Mouse (Mus musculus) limb, embryonic 14.5 days (tissue): ENCODE data around the gene Map10. TPM values are rescaled to one million over a fixed set of nuclear protein-coding genes. Genes with fewer than 3 reads are reported as not detected.

Experiments
- ATAC-seq: fragments of 200-750 bp; cut with Nextera tagmentation; 2 replicates; pipeline ENCODE4 v1.8.0; 2017; ENCODE audit warnings: low read depth, moderate number of reproducible peaks, moderate TSS enrichment; ENCODE audit not compliant: low FRiP score
- DNase-seq: peaks from one replicate; pipeline ENCODE4 v3.0.0-alpha.2; 2015; ENCODE audit warnings: low spot score
- H3K27ac ChIP-seq: fragments of 300-500 bp; sonication (generic); replicated peaks from 2 replicates; pipeline ENCODE4 v1.5.1; 2014; ENCODE audit warnings: low read depth, mild to moderate bottlenecking, low read length, moderate library complexity, mixed read lengths
- H3K27me3 ChIP-seq: fragments of 300-500 bp; sonication (generic); 2 replicates; pipeline ENCODE4 v1.6.1; 2014; ENCODE audit warnings: low read length, mixed read lengths; ENCODE audit not compliant: control insufficient read depth, insufficient read depth
- H3K36me3 ChIP-seq: fragments of 300-500 bp; sonication (generic); 2 replicates; pipeline ENCODE4 v1.6.1; 2014; ENCODE audit warnings: mild to moderate bottlenecking, low read length, moderate library complexity, mixed read lengths; ENCODE audit not compliant: control insufficient read depth, insufficient read depth
- H3K4me1 ChIP-seq: fragments of 300-500 bp; sonication (generic); 2 replicates; pipeline ENCODE4 v1.6.1; 2014; ENCODE audit warnings: antibody characterized with exemption, low read length, mixed read lengths; ENCODE audit not compliant: control insufficient read depth, insufficient read depth
- H3K4me2 ChIP-seq: fragments of 300-500 bp; sonication (generic); replicated peaks from 2 replicates; pipeline ENCODE4 v1.6.1; 2014; ENCODE audit warnings: low read depth, mild to moderate bottlenecking, low read length, moderate library complexity; ENCODE audit not compliant: severe bottlenecking
- H3K4me3 ChIP-seq: fragments of 300-500 bp; sonication (generic); replicated peaks from 2 replicates; pipeline ENCODE4 v1.5.1; 2014; ENCODE audit warnings: low read length
- H3K9ac ChIP-seq: fragments of 300-500 bp; sonication (generic); 2 replicates; pipeline ENCODE4 v1.6.1; 2014; ENCODE audit warnings: mild to moderate bottlenecking, low read depth, low read length, moderate library complexity; ENCODE audit not compliant: severe bottlenecking
- H3K9me3 ChIP-seq: fragments of 300-500 bp; sonication (generic); 2 replicates; pipeline ENCODE4 v1.6.1; 2016; ENCODE audit warnings: low read length; ENCODE audit not compliant: control insufficient read depth
- POLR2A ChIP-seq: fragments of 200-500 bp; IDR thresholded peaks from 2 replicates; pipeline ENCODE4 v1.8.0; 2012; ENCODE audit warnings: inconsistent platforms, mild to moderate bottlenecking, moderate library complexity, borderline replicate concordance; ENCODE audit not compliant: insufficient read depth, insufficient read length; ENCODE audit errors: extremely low read depth
- WGBS: fragments of 180-500 bp; shearing (Covaris S2); extraction: QIAGEN DNeasy Blood & Tissue Kit; methylation state at CpG from one replicate; pipeline ENCODE4 v1.1.7; 2014; 5-methylcytosine and 5-hydroxymethylcytosine counted together
- polyA plus RNA-seq, 2 experiments: library from polyadenylated mRNA; depleted of rRNA in 1 of 2; stranded (reverse) in 1 of 2; unstranded in 1 of 2; fragments of >200 nt; fragmentation: Nextera tagmentation in 1 of 2; extraction: Ambion mirVana in 1 of 2; gene quantifications; 2 replicates each; pipeline versions ENCODE4 v1.2.1 to v1.2.3; 2012 to 2014

The Map10 gene
- polyA plus RNA-seq (2012; rRNA removed), result 3.4 and 3.6 TPM in 2 replicates
- 6.0 and 8.6 TPM in 2 replicates for polyA plus RNA-seq (2014; fragmentation: Nextera tagmentation; extraction: Ambion mirVana)

DNA sequence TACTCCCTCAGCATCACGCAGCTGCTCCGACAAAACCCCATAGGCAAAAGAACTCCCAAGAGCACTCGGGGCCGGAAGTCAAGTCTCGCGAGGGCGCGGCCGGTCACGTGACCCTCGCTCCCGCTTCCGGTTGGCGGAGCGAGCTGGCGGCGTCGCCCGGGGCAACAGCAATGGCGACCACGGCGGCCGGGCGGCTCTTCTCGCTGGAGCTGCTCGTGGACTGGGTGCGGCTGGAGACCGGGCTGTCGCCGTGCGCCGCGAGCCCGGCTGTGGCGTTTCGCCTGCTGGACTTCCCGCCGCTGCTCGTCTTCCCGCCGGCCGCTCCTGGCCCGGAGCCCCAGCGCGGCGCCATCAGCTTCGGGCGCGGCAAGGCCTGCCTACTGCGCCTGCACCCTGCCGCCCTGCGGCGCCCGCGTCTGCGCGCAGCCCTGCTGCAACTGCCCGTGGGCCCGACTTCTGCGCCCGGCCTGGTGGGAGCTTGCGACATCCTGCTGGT is at the start of gene Map10:
TSS of gene Map10 (plus strand) at position 119 of the 496 bp plus-strand sequence.
- DNase-seq, result peak; percentile 86
- H3K4me3 ChIP-seq, result peak within 1 kb of the TSS; percentile 56
- WGBS, result 2% methylated on average over 30 of the region's 62 CpGs
- peaks cover 9% of the 10 kb centered on the region for H3K4me1 ChIP-seq
- no peak for TF ChIP-seq POLR2A
- H3K27me3 ChIP-seq, result no peaks in the 10 kb centered on the region
- peak within 1 kb of the TSS; percentile 90 for H3K4me2 ChIP-seq
- ATAC-seq, result peak; percentile 85
- H3K9me3 ChIP-seq, result peaks cover 29% of the 10 kb centered on the region
- H3K9ac ChIP-seq, result peak within 1 kb of the TSS; percentile 75
- peak within 1 kb of the TSS; percentile 58 for H3K27ac ChIP-seq
- peaks cover 3% of the 10 kb centered on the region; the same call in 1 of the 2 replicates for H3K36me3 ChIP-seq

GRCm38 (mm10) chr8:125620301-125620700 is 49.3 kb upstream of the Map10 start:
- WGBS, result 65% methylated on average over 4 of the region's 4 CpGs
- no peak for ATAC-seq

GRCm38 (mm10) chr8:125624287-125624686 is 45.3 kb upstream of the Map10 start:
- Histone ChIP-seq H3K27ac (no peak overlapping the region), H3K4me3 (no peak overlapping the region), H3K4me1 (peaks cover 14% of the 10 kb centered on the region), H3K36me3 (no peaks in the 10 kb centered on the region), H3K9me3 (peaks cover 5% of the 10 kb centered on the region; the same call in 1 of the 2 replicates), H3K4me2 (no peak overlapping the region), H3K27me3 (no peaks in the 10 kb centered on the region), H3K9ac (no peak overlapping the region)
- no peak for TF ChIP-seq POLR2A
- 54% methylated on average over 8 of the region's 8 CpGs for WGBS
- ATAC-seq (no peak), DNase-seq (peak; percentile 28)

More at GRCm38 (mm10) chr8:125620301-125620700, 49.3 kb upstream of the Map10 start:
- Histone ChIP-seq H3K27ac (no peak overlapping the region), H3K9ac (no peak overlapping the region), H3K27me3 (no peaks in the 10 kb centered on the region), H3K36me3 (no peaks in the 10 kb centered on the region), H3K9me3 (peaks cover 4% of the 10 kb centered on the region; the same call in 1 of the 2 replicates), H3K4me1 (peaks cover 20% of the 10 kb centered on the region), H3K4me3 (no peak overlapping the region), H3K4me2 (no peak overlapping the region)
- no peak for TF ChIP-seq POLR2A
- DNase-seq, result no peak

- no peak for DNase-seq
- Histone ChIP-seq H3K4me3 (no peak overlapping the region), H3K4me1 (0 out of 2 replicates have a peak, but pooled peaks cover 5% of the 10 kb centered on the region), H3K9me3 (peaks cover 5% of the 10 kb centered on the region; the same call in 1 of the 2 replicates), H3K27ac (no peak overlapping the region), H3K36me3 (no peaks in the 10 kb centered on the region), H3K9ac (no peak overlapping the region), H3K27me3 (no peaks in the 10 kb centered on the region), H3K4me2 (no peak overlapping the region)
- 53% methylated on average over 8 of the region's 8 CpGs for WGBS
- no peak for ATAC-seq
- no peak for TF ChIP-seq POLR2A
These were observed 43.2 kb upstream of the Map10 start for GRCm38 (mm10) chr8:125626381-125626780.

DNA sequence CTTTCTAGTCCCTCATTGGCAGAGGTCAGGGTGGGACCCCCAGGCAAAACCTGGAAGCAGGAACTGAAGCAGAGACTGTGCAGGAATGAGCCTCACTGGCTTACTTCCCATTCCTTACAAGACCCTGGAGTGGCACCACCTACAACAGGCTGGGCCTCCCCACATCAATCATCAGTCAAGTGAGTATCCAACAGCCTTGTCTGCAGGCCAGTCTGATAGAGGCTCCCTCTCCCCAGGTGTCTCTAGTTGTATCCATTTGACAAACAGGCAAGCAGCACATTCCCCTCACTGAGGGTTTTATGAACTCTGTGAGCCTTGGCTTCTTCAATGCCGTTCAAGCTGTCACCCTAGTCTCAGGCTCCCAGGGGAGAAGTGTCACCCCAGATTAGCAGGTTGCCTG is 40.8 kb upstream of the Map10 start:
- no peak overlapping the region for H3K27ac ChIP-seq
- no peaks in the 10 kb centered on the region for H3K27me3 ChIP-seq
- WGBS, result 89% methylated on average over 1 of the region's 1 CpGs
- H3K4me1 ChIP-seq, result no peaks in the 10 kb centered on the region
- peaks cover 5% of the 10 kb centered on the region; the same call in 1 of the 2 replicates for H3K9me3 ChIP-seq
- no peak for TF ChIP-seq POLR2A
- H3K36me3 ChIP-seq, result no peaks in the 10 kb centered on the region
- H3K4me2 ChIP-seq, result no peak overlapping the region
- H3K9ac ChIP-seq, result no peak overlapping the region
- H3K4me3 ChIP-seq, result no peak overlapping the region
- DNase-seq (no peak), ATAC-seq (no peak)
